Mouse (Mus musculus) forebrain, embryonic 14.5 days (tissue): ENCODE results near the gene Rag1. TPM values are rescaled to one million over a fixed set of nuclear protein-coding genes. Genes with fewer than 3 reads are reported as not detected.

Source experiments
- ATAC-seq: fragments of 200-750 bp; cut with Nextera tagmentation; 2 replicates; pipeline ENCODE4 v1.8.0; 2017; ENCODE audit warnings: mild to moderate bottlenecking, moderate library complexity
- DNase-seq: peaks from one replicate; pipeline ENCODE4 v3.0.0-alpha.2; 2015; ENCODE audit warnings: low spot score
- H3K27ac ChIP-seq: fragments of 300-500 bp; sonication (generic); 2 replicates; pipeline ENCODE4 v1.5.1; 2014; ENCODE audit warnings: low read depth, mild to moderate bottlenecking, control low read depth, low read length, moderate library complexity
- H3K27me3 ChIP-seq: fragments of 300-500 bp; sonication (generic); replicated peaks from 2 replicates; pipeline ENCODE4 v1.6.1; 2014; ENCODE audit warnings: low read length, control low read depth, mixed read lengths; ENCODE audit not compliant: control insufficient read depth, insufficient read depth
- H3K36me3 ChIP-seq: fragments of 300-500 bp; sonication (generic); 2 replicates; pipeline ENCODE4 v1.6.1; 2014; ENCODE audit warnings: low read length, control low read depth; ENCODE audit not compliant: control insufficient read depth, insufficient read depth
- H3K4me1 ChIP-seq: fragments of 300-500 bp; sonication (generic); 2 replicates; pipeline ENCODE4 v1.6.1; 2014; ENCODE audit warnings: antibody characterized with exemption, low read length, control low read depth; ENCODE audit not compliant: control insufficient read depth, insufficient read depth
- H3K4me2 ChIP-seq: fragments of 300-500 bp; sonication (generic); 2 replicates; pipeline ENCODE4 v1.6.1; 2014; ENCODE audit warnings: mild to moderate bottlenecking, control low read depth, low read length
- H3K4me3 ChIP-seq: fragments of 300-500 bp; sonication (generic); 2 replicates; pipeline ENCODE4 v1.5.1; 2014; ENCODE audit warnings: low read depth, low read length, control low read depth
- H3K9ac ChIP-seq: fragments of 300-500 bp; sonication (generic); 2 replicates; pipeline ENCODE4 v1.6.1; 2014; ENCODE audit warnings: mild to moderate bottlenecking, low read length, control low read depth, moderate library complexity
- H3K9me3 ChIP-seq: fragments of 300-500 bp; sonication (generic); replicated peaks from 2 replicates; pipeline ENCODE4 v1.6.1; 2016; ENCODE audit warnings: low read length, control low read depth, mixed read lengths; ENCODE audit not compliant: control insufficient read depth
- WGBS: fragments of 180-500 bp; shearing (Covaris S2); extraction: QIAGEN DNeasy Blood & Tissue Kit; methylation state at CpG from one replicate; pipeline ENCODE4 v1.1.7; 2014; 5-methylcytosine and 5-hydroxymethylcytosine counted together
- polyA plus RNA-seq: library from polyadenylated mRNA; unstranded; fragments of >200 nt; fragmentation: Nextera tagmentation; extraction: Ambion mirVana; gene quantifications from 2 replicates; pipeline ENCODE4 v1.2.1, GENCODE M21; 2014

Gene Rag1
- polyA plus RNA-seq, 1 experiment from 2014 or later, result 0.13 TPM

GRCm38 (mm10) chr2:101603099-101603498 lies 46.2 kb downstream of the Rag1 start:
- no peak overlapping the region for H3K4me3 ChIP-seq
- no peak for ATAC-seq
- 93% methylated on average over 1 of the region's 1 CpGs for WGBS

GRCm38 (mm10) chr2:101600703-101601102 lies 48.6 kb downstream of the Rag1 start:
- ATAC-seq (peak; percentile 67), DNase-seq (peak; percentile 78)
- H3K36me3 ChIP-seq, result no peaks in the 10 kb centered on the region
- 12% methylated on average over 8 of the region's 8 CpGs for WGBS
- no peak overlapping the region for H3K4me3 ChIP-seq
- peaks cover 19% of the 10 kb centered on the region; the same call in 1 of the 2 replicates for H3K4me1 ChIP-seq
- H3K9ac ChIP-seq, result no peak overlapping the region
- no peaks in the 10 kb centered on the region for H3K9me3 ChIP-seq
- peak overlapping the region; percentile 8; the same call in 1 of the 2 replicates for H3K4me2 ChIP-seq
- H3K27ac ChIP-seq, result 0 out of 2 replicates have a peak overlapping the region, but pooled peaks have one; percentile 23
- no peaks in the 10 kb centered on the region for H3K27me3 ChIP-seq

More at GRCm38 (mm10) chr2:101603099-101603498, 46.2 kb downstream of the Rag1 start:
- DNase-seq, result no peak
- H3K27me3 ChIP-seq, result no peaks in the 10 kb centered on the region
- no peaks in the 10 kb centered on the region for H3K9me3 ChIP-seq
- no peak overlapping the region for H3K9ac ChIP-seq
- H3K4me2 ChIP-seq, result no peak overlapping the region
- H3K4me1 ChIP-seq, result peaks cover 19% of the 10 kb centered on the region; the same call in 1 of the 2 replicates
- H3K27ac ChIP-seq, result no peak overlapping the region
- H3K36me3 ChIP-seq, result no peaks in the 10 kb centered on the region

- Histone ChIP-seq H3K4me1 (peaks cover 19% of the 10 kb centered on the region), H3K9me3 (no peaks in the 10 kb centered on the region), H3K9ac (no peak overlapping the region), H3K4me3 (no peak overlapping the region), H3K36me3 (no peaks in the 10 kb centered on the region), H3K27me3 (no peaks in the 10 kb centered on the region), H3K4me2 (peak overlapping the region; percentile 33; the same call in 1 of the 2 replicates), H3K27ac (no peak overlapping the region)
- ATAC-seq (peak; percentile 28; the same call in 1 of the 2 replicates), DNase-seq (peak; percentile 73)
- 32% methylated on average over 13 of the region's 13 CpGs for WGBS
Observed at GRCm38 (mm10) chr2:101598190-101599181, 50.8 kb downstream of the Rag1 start.

- no peak for ATAC-seq
- Histone ChIP-seq H3K27me3 (no peaks in the 10 kb centered on the region), H3K27ac (no peak overlapping the region)
Observed at GRCm38 (mm10) chr2:101597186-101597585, 52.1 kb downstream of the Rag1 start.

GRCm38 (mm10) chr2:101594681-101595080 lies 54.6 kb downstream of the Rag1 start:
- Histone ChIP-seq H3K9me3 (no peaks in the 10 kb centered on the region), H3K4me1 (peaks cover 29% of the 10 kb centered on the region), H3K27me3 (no peaks in the 10 kb centered on the region), H3K36me3 (no peaks in the 10 kb centered on the region), H3K27ac (no peak overlapping the region), H3K4me3 (no peak overlapping the region), H3K9ac (no peak overlapping the region), H3K4me2 (no peak overlapping the region)
- DNase-seq (no peak), ATAC-seq (no peak)
- WGBS, result 82% methylated on average over 5 of the region's 5 CpGs

More at GRCm38 (mm10) chr2:101597186-101597585, 52.1 kb downstream of the Rag1 start:
- H3K4me3 ChIP-seq, result no peak overlapping the region
- no peaks in the 10 kb centered on the region for H3K9me3 ChIP-seq
- DNase-seq, result peak; percentile 24
- no peaks in the 10 kb centered on the region for H3K36me3 ChIP-seq
- H3K9ac ChIP-seq, result no peak overlapping the region
- H3K4me1 ChIP-seq, result peaks cover 27% of the 10 kb centered on the region
- no peak overlapping the region for H3K4me2 ChIP-seq

GRCm38 (mm10) chr2:101592886-101593285 lies 56.4 kb downstream of the Rag1 start:
- 5% methylated on average over 8 of the region's 8 CpGs for WGBS
- Histone ChIP-seq H3K4me1 (peaks cover 21% of the 10 kb centered on the region), H3K9me3 (no peaks in the 10 kb centered on the region), H3K9ac (no peak overlapping the region), H3K4me3 (no peak overlapping the region), H3K27ac (peak overlapping the region; percentile 78), H3K4me2 (no peak overlapping the region), H3K36me3 (no peaks in the 10 kb centered on the region), H3K27me3 (no peaks in the 10 kb centered on the region)
- DNase-seq, result no peak
- ATAC-seq, result peak; percentile 60

GRCm38 (mm10) chr2:101592023-101592841 lies 57.1 kb downstream of the Rag1 start:
- peak; percentile 88 for DNase-seq
- Histone ChIP-seq H3K4me3 (no peak overlapping the region), H3K27ac (peak overlapping the region; percentile 78), H3K27me3 (no peaks in the 10 kb centered on the region), H3K4me2 (0 out of 2 replicates have a peak overlapping the region, but pooled peaks have one; percentile 15), H3K4me1 (peaks cover 21% of the 10 kb centered on the region), H3K9me3 (no peaks in the 10 kb centered on the region), H3K36me3 (no peaks in the 10 kb centered on the region), H3K9ac (no peak overlapping the region)
- WGBS, result 6% methylated on average over 10 of the region's 10 CpGs
- ATAC-seq, result peak; percentile 90

GRCm38 (mm10) chr2:101591356-101591755 lies 57.9 kb downstream of the Rag1 start:
- WGBS, result 24% methylated on average over 8 of the region's 8 CpGs
- H3K9ac ChIP-seq, result no peak overlapping the region
- no peak overlapping the region for H3K4me3 ChIP-seq
- H3K4me1 ChIP-seq, result peaks cover 21% of the 10 kb centered on the region
- no peaks in the 10 kb centered on the region for H3K36me3 ChIP-seq
- H3K9me3 ChIP-seq, result no peaks in the 10 kb centered on the region
- no peak overlapping the region for H3K4me2 ChIP-seq
- DNase-seq (peak; percentile 72), ATAC-seq (peak; percentile 52)
- peak overlapping the region; percentile 27; the same call in 1 of the 2 replicates for H3K27ac ChIP-seq
- H3K27me3 ChIP-seq, result no peaks in the 10 kb centered on the region
